Mouse (Mus musculus) frontal cortex, postnatal 10 days (tissue): ENCODE results near the gene Krt8.
"Not testable (repeated sequence)": the region's sequence is repeated elsewhere in the genome, so short reads cannot be mapped to it uniquely, and the experiment has no call there.

Source experiments
- DNase-seq, 2 experiments: peaks; one replicate each; pipeline ENCODE4 v3.0.0; 2022; ENCODE audit warnings: low spot score in 2 of 2, mixed read lengths in 1 of 2

Gene Krt8

GRCm38 (mm10) chr15:102007097-102008069 is 3.1 kb upstream of the Krt8 start:
- no peak for DNase-seq

- no peak for DNase-seq
Measured at GRCm38 (mm10) chr15:102006317-102006716, 2.0 kb upstream of the Krt8 start.

- no peak for DNase-seq
Measured at GRCm38 (mm10) chr15:102005290-102005689, 1.0 kb upstream of the Krt8 start.

- no peak for DNase-seq
Measured at GRCm38 (mm10) chr15:102003516-102003915, 766 bp downstream of the Krt8 start.

GRCm38 (mm10) chr15:102002646-102003488 is 1.4 kb downstream of the Krt8 start:
- DNase-seq, result no peak

- no peak for DNase-seq
Measured at GRCm38 (mm10) chr15:101999676-102000335, 4.5 kb downstream of the Krt8 start.

GRCm38 (mm10) chr15:101999156-101999555 is 5.1 kb downstream of the Krt8 start:
- DNase-seq, result no peak

GRCm38 (mm10) chr15:101996450-101997078 is 7.7 kb downstream of the Krt8 start:
- DNase-seq, result not testable (repeated sequence)

GRCm38 (mm10) chr15:101995484-101996236 is 8.6 kb downstream of the Krt8 start:
- DNase-seq, result no peak

- no peak for DNase-seq
Measured at GRCm38 (mm10) chr15:101994365-101994764, 9.9 kb downstream of the Krt8 start.

GRCm38 (mm10) chr15:101990946-101991345 is 13.3 kb downstream of the Krt8 start:
- DNase-seq, result no peak

GRCm38 (mm10) chr15:101988714-101989113 is 15.6 kb downstream of the Krt8 start:
- DNase-seq, result no peak

- DNase-seq, result peak; percentile 42 to 77
Measured at GRCm38 (mm10) chr15:101988119-101988518, 16.2 kb downstream of the Krt8 start.

GRCm38 (mm10) chr15:101984746-101985145 is 19.5 kb downstream of the Krt8 start:
- no peak for DNase-seq

- DNase-seq, result peak; percentile 86 to 90
Measured at GRCm38 (mm10) chr15:101983949-101984601, 20.2 kb downstream of the Krt8 start.

GRCm38 (mm10) chr15:101983315-101983948 is 20.9 kb downstream of the Krt8 start:
- DNase-seq, result no peak

GRCm38 (mm10) chr15:101980849-101981248 is 23.4 kb downstream of the Krt8 start:
- no peak for DNase-seq

GRCm38 (mm10) chr15:101977043-101977726 is 27.1 kb downstream of the Krt8 start:
- peak; percentile 41 to 62 for DNase-seq

GRCm38 (mm10) chr15:101976641-101977040 is 27.6 kb downstream of the Krt8 start:
- no peak for DNase-seq
